Mouse (Mus musculus): ENCODE results near the gene Hexim1.

DNA sequence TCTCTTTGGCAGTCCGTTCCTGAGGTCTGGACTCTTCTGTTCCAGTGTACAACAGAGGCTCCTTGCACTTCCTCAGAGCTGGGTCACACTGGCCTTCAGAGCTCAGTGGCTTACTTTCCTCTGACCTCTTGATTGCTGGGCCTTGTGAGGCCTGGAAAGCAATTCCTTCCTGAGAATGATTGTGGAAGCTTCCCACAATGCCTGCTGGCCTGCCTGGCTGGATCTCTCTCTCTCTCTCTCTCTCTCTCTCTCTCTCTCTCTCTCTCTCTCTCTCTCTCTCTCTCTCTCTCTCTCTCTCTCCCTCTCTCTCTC, 25.9 kb downstream of the Hexim1 start:
- TF ChIP-seq CTCF (IDR thresholded peaks at IDR 0.05; ENCODE audit: control insufficient read depth, insufficient read depth, insufficient read length) = no peak
- no peak for TF ChIP-seq USF1 (IDR thresholded peaks at IDR 0.05; ENCODE audit: low read depth)

Data from C2C12 (cell line).